Mouse (Mus musculus) lung, embryonic 14.5 days (tissue): Measurements from ENCODE around the gene Ak3. TPM values are rescaled to one million over a fixed set of nuclear protein-coding genes. Genes with fewer than 3 reads are reported as not detected.
A peak's percentile ranks its signal among the peaks of the same experiment; 100 is the strongest.

ENCODE experiments used
- ATAC-seq: fragments of 200-750 bp; cut with Nextera tagmentation; 2 replicates; pipeline ENCODE4 v1.8.0; 2017; ENCODE audit warnings: mild to moderate bottlenecking, moderate TSS enrichment, moderate library complexity; ENCODE audit not compliant: insufficient read depth
- DNase-seq: peaks from one replicate; pipeline ENCODE4 v3.0.0-alpha.2; 2015
- H3K27ac ChIP-seq: fragments of 300-500 bp; sonication (generic); 2 replicates; pipeline ENCODE4 v1.5.1; 2014; ENCODE audit warnings: low read depth, mild to moderate bottlenecking, moderate library complexity
- H3K27me3 ChIP-seq: fragments of 300-500 bp; sonication (generic); 2 replicates; pipeline ENCODE4 v1.6.1; 2014; ENCODE audit warnings: low read length, control low read depth; ENCODE audit not compliant: insufficient read depth
- H3K36me3 ChIP-seq: fragments of 300-500 bp; sonication (generic); 2 replicates; pipeline ENCODE4 v1.6.1; 2014; ENCODE audit warnings: control low read depth; ENCODE audit not compliant: insufficient read depth
- H3K4me1 ChIP-seq: fragments of 300-500 bp; sonication (generic); 2 replicates; pipeline ENCODE4 v1.6.1; 2014; ENCODE audit warnings: antibody characterized with exemption, control low read depth; ENCODE audit not compliant: insufficient read depth
- H3K4me2 ChIP-seq: fragments of 300-500 bp; sonication (generic); 2 replicates; pipeline ENCODE4 v1.6.1; 2014; ENCODE audit warnings: mild to moderate bottlenecking
- H3K4me3 ChIP-seq: fragments of 300-500 bp; sonication (generic); 2 replicates; pipeline ENCODE4 v1.5.1; 2014; ENCODE audit warnings: low read depth, low read length
- H3K9ac ChIP-seq: fragments of 300-500 bp; sonication (generic); 2 replicates; pipeline ENCODE4 v1.6.1; 2014
- H3K9me3 ChIP-seq: fragments of 300-500 bp; sonication (generic); 2 replicates; pipeline ENCODE4 v1.6.1; 2016; ENCODE audit warnings: low read depth, low read length, control low read depth
- CTCF ChIP-seq: IDR thresholded peaks from 2 replicates; pipeline ENCODE4 v1.5.1; 2016; ENCODE audit warnings: antibody characterized with exemption, low read depth
- WGBS: fragments of 180-500 bp; shearing (Covaris S2); extraction: QIAGEN DNeasy Blood & Tissue Kit; methylation state at CpG from one replicate; pipeline ENCODE4 v1.1.7; 2014; 5-methylcytosine and 5-hydroxymethylcytosine counted together
- polyA plus RNA-seq: library from polyadenylated mRNA; unstranded; fragments of >200 nt; fragmentation: Nextera tagmentation; extraction: Ambion mirVana; gene quantifications from 2 replicates; pipeline ENCODE4 v1.2.1, GENCODE M21; 2014

Gene Ak3
- polyA plus RNA-seq, 1 experiment from 2014 or later, result 67.1 TPM

DNA sequence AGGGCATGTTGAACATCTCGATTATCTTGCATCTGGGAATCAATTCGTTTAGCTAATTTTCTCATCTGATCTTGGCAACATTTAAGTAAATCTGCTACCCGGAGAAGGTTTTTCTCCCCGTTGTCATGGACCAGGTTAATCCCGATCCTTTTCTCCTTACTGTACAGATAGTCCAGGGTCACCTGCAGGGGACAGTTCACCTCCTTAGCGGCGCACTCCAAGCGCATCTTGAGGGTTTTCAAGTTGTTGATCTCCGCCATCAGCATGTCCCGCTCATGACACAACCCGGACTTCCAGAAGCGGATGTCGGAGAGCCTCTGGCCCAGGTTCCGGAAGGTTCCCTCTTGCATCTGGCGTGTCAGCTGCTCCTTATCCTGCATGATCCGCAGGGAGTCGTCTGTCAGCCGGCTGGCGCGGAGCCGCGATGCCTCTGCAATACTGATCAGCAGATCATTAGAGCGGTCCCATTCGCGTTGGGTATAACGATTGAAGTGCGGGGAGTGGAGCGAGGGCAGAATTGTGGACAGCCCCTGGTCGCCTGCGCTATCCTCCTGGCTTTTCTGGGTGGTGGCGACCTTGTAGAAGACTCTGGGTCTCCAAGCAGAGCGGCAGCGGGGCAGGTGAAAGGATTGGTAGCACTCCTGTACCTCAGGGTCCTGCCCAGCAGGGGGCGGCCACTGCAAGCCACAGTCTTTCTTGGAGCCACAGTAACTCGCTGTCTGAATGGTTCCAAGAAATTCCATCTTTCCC, 72.7 kb downstream of the Ak3 start:
- H3K4me2 ChIP-seq, result peak overlapping the region; percentile 60
- 15% methylated on average over 35 of the region's 35 CpGs for WGBS
- 0 out of 2 replicates have a peak, but pooled peaks cover 4% of the 10 kb centered on the region for H3K27me3 ChIP-seq
- ATAC-seq (peak; percentile 49; the same call in 1 of the 2 replicates), DNase-seq (peak; percentile 84)
- no peaks in the 10 kb centered on the region for H3K36me3 ChIP-seq
- peak overlapping the region; percentile 13; the same call in 1 of the 2 replicates for H3K9ac ChIP-seq
- no peaks in the 10 kb centered on the region; the same call in 1 of the 2 replicates for H3K4me1 ChIP-seq
- H3K4me3 ChIP-seq, result peak overlapping the region; percentile 30
- H3K9me3 ChIP-seq, result no peaks in the 10 kb centered on the region
- no peak overlapping the region for H3K27ac ChIP-seq
- peak; percentile 85 for TF ChIP-seq CTCF

Other genes with a start within 250 kb of the Ak3 start
- gene Slc1a1, start 212.9 kb downstream of the Ak3 start, polyA plus RNA-seq, result 3.5 and 3.8 TPM in 2 replicates
- gene Plpp6, start 84.0 kb downstream of the Ak3 start, polyA plus RNA-seq, result 9.6 and 10.3 TPM in 2 replicates
- 1.7 and 2.1 TPM in 2 replicates for gene 4430402I18Rik, start 80.2 kb downstream of the Ak3 start, polyA plus RNA-seq
- 44.5 and 46.4 TPM in 2 replicates for gene Cdc37l1, start 57.6 kb downstream of the Ak3 start, polyA plus RNA-seq
- 60.7 and 61.5 TPM in 2 replicates for gene Rcl1, start 53.4 kb upstream of the Ak3 start, polyA plus RNA-seq
- 10.9 and 11.6 TPM in 2 replicates for gene Jak2, start 203.9 kb upstream of the Ak3 start, polyA plus RNA-seq